Mouse (Mus musculus) R1 (cell line): ENCODE measurements around the gene Tspoap1.

ENCODE experiments used
- DNase-seq: peaks from one replicate; pipeline ENCODE4 v3.0.0-alpha.2; 2018; ENCODE audit warnings: low read depth, low spot score

Tspoap1 gene

DNA sequence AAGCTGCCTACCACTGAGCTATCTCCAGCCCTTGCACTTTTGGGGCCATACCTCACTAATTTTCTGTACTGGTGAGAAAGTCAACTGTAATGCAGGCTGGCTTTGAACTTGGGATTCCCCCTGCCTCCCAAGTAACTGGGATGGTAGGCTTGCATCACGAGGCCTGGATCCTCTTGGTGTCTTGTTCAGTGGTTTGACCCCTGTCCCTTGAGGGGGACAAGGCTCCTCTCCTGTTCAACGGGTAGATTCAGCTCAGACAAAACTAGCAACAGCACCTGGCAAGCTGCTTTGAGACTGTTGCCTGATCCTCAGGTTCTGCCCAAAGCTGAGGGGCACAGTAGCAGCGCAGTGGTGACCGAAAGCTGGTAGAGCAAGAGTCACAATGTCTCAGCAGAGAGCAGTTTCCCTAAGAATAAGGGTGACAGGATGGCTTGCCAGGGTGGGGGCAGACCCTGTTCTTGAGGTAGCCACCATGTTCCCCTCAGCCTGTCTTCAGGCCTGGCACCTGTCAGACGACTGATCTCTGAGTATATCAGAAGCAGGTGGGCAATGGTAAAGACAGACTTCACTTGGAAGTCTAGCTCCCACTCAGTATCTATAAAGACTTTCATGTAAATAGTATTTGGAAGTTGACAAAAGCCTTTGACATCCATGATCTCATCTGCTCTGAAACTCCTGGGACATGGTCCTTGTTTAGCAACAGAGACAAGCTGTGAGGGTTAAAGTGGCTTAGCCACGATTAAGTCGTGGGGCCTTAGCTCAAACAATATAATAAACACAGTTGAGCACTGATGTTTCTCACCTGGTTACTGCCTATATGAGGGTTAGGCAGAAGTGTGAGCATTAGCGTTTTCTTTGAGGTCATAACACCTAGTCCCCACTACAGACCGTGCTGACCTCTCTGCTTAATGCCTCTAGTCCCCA is 14.4 kb upstream of the Tspoap1 start:
- DNase-seq = no peak

DNA sequence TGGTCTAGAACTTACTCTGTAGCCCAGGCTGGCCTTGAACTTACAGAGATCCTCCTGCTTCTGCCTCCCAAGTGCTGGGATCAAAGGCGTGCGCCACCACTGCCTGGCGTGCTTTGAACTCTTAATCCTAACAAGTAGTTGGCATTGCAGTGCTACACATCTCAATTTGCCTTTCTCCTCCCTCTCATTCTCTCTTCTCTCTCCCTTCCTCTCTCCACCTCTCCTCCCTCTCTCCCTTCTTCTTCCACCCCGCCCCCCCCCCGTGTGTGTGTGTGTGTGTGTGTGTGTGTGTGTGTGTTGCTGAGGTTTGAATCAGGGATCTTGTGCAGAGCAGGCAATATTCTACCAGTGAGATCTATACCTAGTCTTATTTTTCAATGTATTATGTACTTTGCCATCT is 13.0 kb upstream of the Tspoap1 start:
- no peak for DNase-seq

DNA sequence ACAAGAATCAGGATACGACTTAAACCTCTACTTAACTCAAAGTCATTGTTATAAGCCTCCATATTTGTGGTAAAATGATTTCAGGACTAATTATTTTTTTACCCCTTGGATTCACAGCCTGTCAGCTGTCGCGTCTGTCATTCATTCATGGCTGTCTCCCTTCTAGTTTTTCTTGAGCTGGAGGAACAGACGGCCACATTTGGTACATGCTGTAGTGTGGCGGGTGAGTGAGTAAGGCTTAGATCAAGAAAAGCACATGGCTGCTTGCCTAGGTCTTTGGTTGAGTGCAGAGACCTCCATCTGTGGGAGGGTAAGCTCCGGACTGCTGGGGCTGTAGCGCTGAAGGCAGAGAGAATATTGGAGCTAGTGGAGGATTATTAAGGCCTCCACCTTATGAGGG is 12.6 kb upstream of the Tspoap1 start:
- DNase-seq = no peak

DNA sequence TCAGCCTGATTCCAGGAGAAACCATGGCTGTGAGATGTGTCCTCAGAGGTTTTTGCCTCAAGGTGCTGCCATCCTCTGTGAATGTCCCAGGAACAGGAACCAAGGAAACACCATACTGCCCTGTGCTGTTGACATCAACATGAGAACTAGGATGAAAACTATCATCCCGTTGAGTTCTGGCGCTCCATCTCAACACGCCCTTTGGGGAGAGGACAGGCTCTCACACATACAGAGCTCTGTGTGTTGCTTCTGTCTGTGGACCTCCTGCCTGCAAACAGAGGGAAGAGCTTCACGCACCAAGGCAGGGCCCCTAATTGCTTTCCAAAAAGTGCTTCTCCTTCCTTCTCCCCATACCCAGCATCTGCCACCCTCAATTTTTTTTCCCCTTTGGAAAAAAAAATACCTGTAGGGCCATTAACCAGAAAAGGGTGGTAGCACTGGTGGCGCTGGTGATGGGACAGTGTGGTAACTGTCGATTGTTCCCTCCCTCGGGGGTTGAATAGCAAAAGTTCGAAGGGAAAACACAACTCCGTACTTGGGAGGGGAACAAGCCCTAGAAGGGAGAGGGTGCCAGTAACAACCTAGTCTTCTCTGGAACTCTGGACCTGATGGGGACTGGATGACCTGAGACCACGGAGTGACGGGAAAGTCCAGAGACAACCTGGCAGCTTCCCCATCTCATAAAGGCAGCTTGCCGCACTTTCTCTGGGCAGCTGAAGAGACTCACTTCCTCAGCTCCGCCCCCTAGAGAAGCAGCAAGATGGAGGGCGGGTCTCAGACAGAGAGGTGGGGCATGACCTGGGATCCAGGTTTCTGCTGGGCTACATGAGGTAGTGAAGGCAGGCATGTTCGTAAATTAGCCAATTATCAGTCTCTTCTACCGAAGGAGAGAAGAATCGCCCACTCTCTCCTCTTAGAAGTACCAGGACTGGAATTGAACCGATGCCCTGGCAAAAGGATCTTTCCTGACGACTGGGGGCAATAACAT is 11.9 kb upstream of the Tspoap1 start:
- peak; percentile 91 for DNase-seq

DNA sequence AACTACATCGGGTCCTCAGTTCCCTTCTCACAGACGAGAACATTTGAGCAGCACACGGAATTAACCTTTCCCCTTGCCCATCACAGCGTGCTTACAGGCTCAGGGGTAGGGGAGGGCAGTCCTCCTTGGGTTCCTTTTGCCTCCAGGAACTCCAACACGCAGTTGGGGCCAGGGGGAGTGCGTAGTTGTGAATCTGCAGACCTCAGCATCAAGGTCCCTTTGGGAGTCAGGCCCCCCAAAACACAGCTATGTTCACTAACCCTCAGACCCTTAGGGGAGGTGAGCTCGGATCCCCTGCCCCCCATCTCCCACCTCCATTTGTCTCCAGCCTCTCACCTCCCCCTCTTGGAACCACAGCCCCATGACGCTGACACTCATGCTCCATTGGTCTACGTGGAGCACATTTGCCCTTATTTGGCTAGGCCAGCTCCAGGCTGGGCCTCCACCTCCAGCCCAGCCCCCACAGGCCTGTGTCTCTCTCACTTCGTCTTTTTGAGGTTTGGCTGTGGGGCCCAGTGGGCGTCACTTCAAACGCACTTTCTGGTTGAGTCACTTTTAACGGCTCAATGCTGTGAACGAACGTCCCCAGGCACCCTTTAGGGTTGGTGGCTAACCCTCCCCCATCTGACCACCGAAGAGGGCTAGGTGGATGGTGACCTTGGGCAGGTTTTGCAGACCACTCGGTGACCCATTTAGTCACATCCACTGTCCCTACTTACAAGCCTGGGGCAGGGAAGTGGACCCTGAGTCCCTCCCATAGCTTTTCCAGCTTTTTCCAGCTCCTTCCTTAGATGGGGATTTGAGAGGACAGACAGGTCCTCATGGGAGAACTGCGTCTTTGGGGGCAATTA is 10.9 kb upstream of the Tspoap1 start:
- peak; percentile 91 for DNase-seq

DNA sequence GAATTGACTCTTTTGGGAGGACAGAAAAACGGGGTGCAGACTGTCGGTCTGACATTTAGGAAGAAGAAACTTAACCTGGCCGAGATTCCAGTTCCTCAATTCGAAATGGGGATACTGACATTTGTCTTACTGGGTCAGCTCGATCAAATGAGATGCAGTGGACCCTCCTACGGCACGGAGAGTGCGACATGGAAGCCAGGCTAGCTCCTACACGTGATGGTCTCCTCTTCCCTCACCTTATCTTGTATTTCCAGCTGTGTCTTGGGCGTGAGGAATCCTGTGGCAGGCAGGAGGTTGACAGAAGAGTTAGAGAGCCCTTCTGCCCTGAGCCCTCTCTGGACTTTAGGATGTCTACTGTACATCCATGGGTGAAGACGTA is 10.3 kb upstream of the Tspoap1 start:
- no peak for DNase-seq

DNA sequence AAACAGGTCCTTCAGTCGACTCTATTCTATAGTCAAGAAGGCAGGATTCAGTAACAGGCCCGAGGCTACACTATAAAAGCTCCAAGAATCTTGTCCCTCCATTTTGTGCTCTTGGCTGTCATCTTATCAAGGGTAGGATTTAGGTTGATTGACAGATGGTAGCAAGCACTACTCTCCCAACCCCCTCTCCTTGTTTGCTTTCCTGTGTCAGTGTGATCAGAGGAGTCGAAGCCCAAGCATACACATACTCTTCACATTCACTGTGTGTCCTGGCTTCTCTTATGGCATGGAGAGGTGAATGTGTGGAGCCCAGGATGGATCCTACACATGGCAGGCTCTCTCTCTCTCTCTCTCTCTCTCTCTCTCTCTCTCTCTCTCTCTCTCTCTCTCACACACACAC is 9.8 kb upstream of the Tspoap1 start:
- DNase-seq = no peak

DNA sequence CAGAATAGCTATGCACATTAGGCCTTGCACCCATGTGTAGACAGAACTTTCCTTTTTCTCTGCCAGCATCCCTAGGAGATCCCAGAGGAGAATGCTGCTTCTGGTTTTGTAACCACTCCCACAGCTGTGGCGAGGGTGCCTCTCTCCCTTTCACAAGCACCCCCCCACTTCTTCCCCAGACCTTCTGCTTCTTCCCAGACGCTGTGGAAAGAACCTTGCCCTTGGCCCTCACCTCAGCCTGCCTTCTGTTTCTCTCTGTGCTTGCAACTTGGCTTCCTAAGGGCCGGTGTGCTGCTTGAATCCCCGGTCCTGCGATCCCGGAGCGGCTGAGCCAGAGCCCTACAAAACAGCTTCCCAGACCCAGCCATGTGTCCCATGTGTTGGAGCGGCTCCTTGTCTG is 9.3 kb upstream of the Tspoap1 start:
- DNase-seq = no peak

DNA sequence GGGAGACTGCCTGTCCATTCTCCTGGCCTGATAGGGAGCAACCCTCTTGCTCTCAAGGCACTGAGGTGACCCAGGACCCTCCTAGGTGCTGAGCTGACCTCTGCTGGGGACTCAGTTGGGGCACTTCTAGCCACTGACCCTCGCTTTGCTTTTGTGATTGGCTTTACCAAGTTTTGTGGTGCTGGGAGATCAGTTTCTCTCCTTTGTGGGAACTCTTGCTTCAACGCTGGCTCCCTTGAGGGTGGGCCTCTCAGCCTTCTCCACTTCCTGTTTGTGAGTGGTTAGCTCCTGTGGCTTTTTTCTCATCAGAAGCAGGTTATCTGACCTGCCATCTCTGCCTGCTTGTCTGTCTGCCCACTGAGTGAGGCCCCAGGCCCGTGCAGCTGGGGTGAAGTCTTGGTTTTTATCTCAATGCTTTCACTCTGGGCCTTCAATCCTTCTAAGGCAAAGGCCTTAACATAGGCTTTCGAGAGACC is 8.8 kb upstream of the Tspoap1 start:
- no peak for DNase-seq

DNA sequence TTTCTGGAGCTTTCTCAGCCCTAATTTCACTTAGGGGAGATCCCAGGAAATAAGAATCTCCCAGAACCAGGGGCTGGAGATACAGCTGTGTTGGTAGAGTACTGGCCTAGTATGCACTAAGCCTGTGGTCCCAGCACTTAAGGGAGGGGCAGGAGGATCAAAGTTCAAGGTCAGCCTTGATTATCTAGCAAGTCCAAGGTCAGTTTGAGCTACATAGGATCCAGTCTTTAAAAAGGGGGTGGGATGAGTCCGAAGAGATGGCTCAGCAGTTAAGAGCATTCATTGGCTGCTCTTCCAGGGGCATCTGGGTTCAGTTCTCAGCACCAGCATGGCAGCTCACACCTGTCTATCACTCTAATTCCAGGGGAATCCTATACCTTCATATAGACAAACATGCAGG is 8.0 kb upstream of the Tspoap1 start:
- DNase-seq = peak; percentile 74

DNA sequence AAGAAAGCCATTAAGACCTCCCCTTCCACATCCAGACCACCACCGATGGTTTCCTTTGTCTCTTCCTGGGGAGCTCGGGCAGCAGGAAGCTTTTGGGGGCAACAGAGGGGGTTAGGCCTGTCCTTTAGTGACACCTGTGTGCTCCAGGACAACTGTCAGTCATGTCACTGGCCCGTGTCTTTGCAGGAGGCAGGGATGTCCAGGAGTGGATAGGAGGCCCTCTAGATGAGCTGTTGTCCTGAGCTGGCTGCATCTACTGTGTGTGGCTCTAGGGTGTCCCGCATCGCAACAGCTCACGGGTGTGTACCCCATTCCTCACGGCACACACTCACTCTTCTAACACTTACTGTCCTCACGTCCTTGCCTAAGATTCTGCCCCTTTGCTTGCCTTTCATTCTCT is 7.1 kb upstream of the Tspoap1 start:
- no peak for DNase-seq

DNA sequence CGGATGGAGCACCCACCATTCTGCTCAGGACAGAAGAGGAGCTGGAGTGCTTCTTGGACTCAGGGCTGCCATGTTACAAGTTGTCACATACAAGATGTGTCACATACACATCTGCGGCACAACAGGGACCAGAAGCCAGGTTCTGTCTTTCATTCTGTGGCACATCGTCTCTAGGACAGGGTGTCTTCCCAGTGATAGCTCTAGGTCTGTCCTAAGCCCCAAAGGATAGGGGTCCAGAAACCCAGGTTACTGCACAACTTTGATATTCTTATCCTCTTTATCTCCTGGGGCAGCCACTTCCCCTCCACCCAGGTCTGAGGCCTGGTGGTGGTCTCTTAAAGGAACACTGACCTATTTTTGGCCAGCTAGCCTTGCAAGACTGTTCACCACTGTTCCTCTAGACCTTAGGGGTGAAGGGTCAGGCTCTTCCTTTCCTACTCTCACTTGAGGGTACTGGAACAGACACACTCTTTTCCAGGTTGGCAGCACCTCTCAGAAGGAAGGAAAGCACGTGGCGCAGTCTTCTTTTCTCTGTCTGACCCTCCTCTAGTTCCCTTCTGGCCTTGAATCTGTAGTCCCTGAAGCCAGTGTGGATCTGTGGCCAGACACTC is 6.3 kb upstream of the Tspoap1 start:
- no peak for DNase-seq

DNA sequence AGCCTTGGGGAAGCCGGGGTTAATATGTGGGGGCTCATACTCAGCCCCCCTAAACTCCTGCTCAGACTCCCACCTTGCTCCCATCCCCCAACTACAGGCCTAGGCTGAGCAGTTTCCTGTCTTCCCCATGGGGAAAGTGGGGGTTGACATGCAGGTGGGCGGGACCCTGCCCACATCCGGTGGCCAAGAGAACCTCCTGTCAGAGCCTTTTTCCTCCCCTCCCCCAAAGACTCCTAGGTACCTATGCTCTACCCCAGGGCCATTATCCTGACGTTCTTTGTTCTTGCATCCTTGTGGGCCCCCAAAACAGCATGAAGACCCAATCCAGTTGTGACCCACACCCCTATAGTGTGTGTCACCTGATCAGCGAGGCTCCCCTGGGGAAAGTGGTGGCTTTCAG is 5.7 kb upstream of the Tspoap1 start:
- peak; percentile 50 for DNase-seq

DNA sequence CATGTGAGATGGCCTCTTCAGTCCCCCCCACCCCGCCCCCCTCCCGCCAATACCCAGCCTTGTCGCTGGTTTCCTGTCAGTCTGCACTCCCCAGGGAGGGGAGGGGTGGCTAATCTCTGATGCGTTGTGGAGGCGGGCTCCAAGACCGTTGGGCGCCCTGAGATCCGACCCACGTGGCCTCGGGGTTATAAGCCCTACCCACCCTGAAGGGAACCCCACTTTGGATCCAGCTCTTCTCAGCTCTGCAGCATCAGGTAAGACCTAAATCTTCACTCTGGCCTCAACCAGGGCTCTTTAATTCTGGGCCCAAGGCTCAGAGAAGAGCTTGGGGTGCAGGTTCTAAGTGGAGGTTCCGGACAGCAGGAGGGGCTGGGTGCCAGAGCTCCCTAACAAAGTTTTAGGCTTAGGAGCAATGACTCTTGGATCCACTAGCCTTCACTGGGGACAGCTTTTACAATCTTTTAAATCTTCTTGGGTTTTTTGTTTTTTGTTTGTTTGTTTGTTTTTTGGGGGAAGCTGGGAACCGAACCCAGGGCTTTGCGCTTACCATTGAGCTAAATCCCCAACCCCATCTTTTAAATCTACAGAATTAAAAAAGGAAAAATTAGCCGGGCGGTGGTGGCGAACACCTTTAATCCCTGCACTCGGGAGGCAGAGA is 4.9 kb upstream of the Tspoap1 start:
- DNase-seq = no peak

DNA sequence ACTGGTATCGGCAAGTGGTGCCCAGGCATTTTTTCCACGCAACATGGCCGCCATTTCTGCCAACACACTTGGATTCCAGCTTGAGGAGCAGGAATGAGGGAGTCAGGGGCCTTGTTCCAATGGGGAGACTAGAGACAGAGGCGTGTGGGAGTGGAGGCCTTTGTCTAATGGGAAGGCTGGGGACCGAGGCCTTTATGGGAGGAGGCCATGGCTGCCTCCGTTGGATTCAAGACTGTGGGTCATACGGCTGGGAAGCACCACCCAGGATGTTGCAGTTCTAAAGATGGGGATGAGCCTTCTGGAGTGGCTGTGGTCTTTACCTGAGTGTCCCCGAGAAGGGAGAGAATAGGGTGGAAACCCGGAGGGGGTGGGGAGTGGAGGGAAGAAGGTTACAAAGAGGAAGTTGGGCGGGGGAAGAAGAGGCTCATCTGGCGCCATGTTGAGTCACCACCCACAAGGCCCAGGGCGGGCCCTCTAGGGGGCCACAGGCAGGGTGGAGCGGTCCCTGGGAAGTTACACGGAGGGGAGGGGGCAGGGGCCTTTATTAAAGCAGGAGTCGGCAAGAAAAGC is 4.0 kb upstream of the Tspoap1 start:
- DNase-seq = peak; percentile 47

DNA sequence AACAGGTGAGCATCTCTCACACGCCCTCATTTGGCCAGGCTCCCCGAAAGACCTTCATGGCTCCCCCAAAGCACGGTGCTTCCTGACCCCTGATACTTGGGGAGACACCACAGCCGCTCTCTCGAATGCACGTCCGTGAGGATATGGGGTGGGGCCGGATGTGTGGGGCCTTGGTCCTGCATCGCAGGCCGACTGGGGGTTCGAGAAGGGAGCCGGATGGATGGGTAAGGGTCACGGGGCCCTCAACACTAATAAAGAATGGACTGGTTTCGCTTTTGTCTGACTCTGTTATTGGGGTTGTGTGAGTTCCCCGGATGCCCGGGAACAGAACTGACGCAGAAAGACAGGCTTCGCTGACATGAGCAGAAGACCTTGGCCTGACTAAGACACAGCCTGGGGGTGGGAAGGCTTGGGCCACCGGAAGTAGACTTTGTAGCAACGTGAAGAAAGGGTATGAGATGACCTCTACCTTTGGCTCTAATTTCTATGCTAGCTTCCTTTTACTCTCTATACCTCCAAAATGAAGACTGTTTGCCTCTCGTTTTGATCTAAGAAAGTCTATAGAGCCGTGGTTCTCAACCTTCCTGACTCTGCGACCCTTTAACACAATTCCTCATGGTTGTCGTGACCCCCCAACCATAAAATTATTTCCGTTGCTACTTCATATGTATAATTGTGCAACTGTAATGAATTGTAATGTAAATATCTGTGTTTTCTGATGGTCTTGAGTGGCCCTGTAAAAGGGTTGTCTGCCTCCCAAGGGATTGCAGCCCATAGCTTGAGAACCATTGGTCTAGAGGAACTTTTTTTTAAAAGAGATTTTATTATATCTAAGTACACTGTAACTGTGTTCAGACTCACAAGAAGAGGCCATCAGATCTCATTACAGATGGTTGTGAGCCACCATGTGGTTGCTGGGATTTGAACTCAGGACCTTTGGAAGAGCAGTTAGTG is 3.1 kb upstream of the Tspoap1 start:
- no peak for DNase-seq

DNA sequence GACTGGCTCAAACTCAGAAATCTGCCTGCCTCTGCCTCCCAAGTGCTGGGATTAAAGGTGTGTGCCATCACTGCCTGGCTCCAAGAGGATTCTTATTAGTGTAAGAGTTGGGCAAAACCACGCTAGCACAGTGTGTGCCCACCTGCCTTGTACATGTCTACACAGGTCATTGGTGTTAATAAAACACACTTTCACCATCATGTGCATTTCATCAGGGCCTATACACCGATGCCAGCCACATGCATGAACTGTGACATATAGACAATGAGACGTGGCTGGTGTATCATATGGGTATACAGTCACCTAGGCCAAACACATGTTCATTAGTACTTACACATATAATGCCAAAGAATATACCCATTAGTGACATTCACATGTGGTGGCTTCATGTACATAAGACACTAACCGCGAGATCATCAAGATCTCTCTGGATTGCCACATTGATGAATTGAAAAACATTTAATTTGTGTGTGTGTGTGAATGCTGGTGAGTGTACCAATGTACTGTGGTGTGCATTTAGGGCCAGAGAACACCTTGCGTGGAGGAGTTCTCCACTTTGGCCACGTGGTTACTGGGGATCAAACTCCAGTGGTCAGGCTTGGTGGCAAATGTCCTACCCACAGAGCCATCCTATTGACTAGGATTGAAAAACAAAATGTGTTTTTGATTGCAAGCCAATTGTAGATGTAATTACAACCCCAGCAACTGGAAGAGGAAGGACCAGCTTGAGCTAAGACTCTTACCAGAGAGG is 2.0 kb upstream of the Tspoap1 start:
- no peak for DNase-seq

DNA sequence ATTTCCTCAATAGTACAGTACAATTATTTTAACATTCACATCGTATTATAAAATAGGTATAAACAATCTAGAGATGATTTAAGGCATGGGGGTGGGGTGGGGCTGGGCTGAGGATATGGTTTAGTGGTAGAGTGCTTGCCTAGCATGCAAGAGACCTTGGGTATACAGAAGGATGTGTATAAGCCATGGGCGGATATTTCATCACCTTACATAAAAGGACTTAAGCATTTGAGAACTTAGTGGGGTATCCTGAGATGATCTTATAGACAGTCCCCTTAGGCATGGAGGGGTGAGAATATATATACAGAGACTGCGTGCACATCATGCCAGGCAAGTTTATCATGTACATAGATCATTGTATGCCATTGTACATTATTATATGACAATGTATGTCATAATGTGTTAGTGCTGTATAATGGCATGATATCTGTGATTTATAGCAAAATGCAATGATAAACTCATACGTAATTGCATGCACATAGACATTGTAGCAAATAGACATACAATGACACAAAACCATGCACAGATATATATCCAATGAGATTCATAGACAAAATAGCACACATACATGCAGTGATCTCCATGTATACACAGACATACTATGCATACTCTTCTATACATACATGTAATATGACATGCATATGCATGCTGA is 1.3 kb upstream of the Tspoap1 start:
- DNase-seq = no peak
